Mouse (Mus musculus) B cell, adult 2 months (primary cell): Measurements from ENCODE around the gene Ubqlnl.
A peak's percentile ranks its signal among the peaks of the same experiment; 100 is the strongest.

Experiments used
- DNase-seq, 2 experiments: peaks; one replicate each; pipeline ENCODE4 v3.0.0; 2022

Ubqlnl gene

GRCm38 (mm10) chr7:104150456-104150855 lies at the start of gene Ubqlnl:
Ubqlnl (minus strand) TSS chr7:104150556.
- DNase-seq = no peak

GRCm38 (mm10) chr7:104199822-104200221 lies 49.5 kb upstream of the Ubqlnl start:
- peak; percentile 76 to 80 for DNase-seq

GRCm38 (mm10) chr7:104195885-104196284 lies 45.5 kb upstream of the Ubqlnl start, which contains the start of gene Olfr649:
Olfr649 (minus strand) TSS chr7:104195985.
- no peak for DNase-seq

- DNase-seq = no peak
Measured at GRCm38 (mm10) chr7:104191275-104191674, 40.9 kb upstream of the Ubqlnl start.

GRCm38 (mm10) chr7:104183292-104183691 lies 32.9 kb upstream of the Ubqlnl start, which contains the start of gene Olfr648:
Olfr648 (minus strand) TSS chr7:104183392.
- no peak for DNase-seq

- DNase-seq = no peak
Measured at GRCm38 (mm10) chr7:104179074-104179473, 28.7 kb upstream of the Ubqlnl start.

GRCm38 (mm10) chr7:104178422-104179054 lies 28.2 kb upstream of the Ubqlnl start:
- no peak for DNase-seq

GRCm38 (mm10) chr7:104175085-104175484 lies 24.7 kb upstream of the Ubqlnl start:
- DNase-seq = no peak

GRCm38 (mm10) chr7:104169634-104170204 lies 19.4 kb upstream of the Ubqlnl start:
- peak in 1 of 2 experiments; percentile 9 for DNase-seq

GRCm38 (mm10) chr7:104167105-104167504 lies 16.7 kb upstream of the Ubqlnl start:
- no peak for DNase-seq

- no peak for DNase-seq
Measured at GRCm38 (mm10) chr7:104143179-104143578, 7.2 kb downstream of the Ubqlnl start, which contains the start of gene Ubqln3. Ubqln3 (minus strand) TSS chr7:104143279.

GRCm38 (mm10) chr7:104137305-104137704 lies 13.1 kb downstream of the Ubqlnl start, which contains the start of gene Olfr643:
Olfr643 (minus strand) TSS chr7:104137405.
- no peak for DNase-seq

- DNase-seq = no peak
Measured at GRCm38 (mm10) chr7:104129726-104130125, 20.6 kb downstream of the Ubqlnl start, which contains the start of gene Ubqln5. Ubqln5 (minus strand) TSS chr7:104129826.

- no peak for DNase-seq
Measured at GRCm38 (mm10) chr7:104104757-104104972, 45.7 kb downstream of the Ubqlnl start, which contains the start of gene Olfr646. Olfr646 (plus strand) TSS chr7:104104873.

GRCm38 (mm10) chr7:104103913-104104756 lies 46.2 kb downstream of the Ubqlnl start:
- no peak for DNase-seq
